Mouse (Mus musculus) hematopoietic multipotent progenitor cell, adult 10-12 weeks (in vitro differentiated cells): ENCODE measurements around the gene Gdf11. TPM values are rescaled to one million over a fixed set of nuclear protein-coding genes. Genes with fewer than 3 reads are reported as not detected.

ENCODE experiments used
- polyA plus RNA-seq: library from polyadenylated mRNA; stranded (reverse); fragments of >175 nt; gene quantifications from 2 replicates; pipeline ENCODE4 v1.2.3, GENCODE M21; 2012; ENCODE audit warnings: low replicate concordance

Gene Gdf11
- polyA plus RNA-seq, result 9.6 and 15.8 TPM in 2 replicates

DNA sequence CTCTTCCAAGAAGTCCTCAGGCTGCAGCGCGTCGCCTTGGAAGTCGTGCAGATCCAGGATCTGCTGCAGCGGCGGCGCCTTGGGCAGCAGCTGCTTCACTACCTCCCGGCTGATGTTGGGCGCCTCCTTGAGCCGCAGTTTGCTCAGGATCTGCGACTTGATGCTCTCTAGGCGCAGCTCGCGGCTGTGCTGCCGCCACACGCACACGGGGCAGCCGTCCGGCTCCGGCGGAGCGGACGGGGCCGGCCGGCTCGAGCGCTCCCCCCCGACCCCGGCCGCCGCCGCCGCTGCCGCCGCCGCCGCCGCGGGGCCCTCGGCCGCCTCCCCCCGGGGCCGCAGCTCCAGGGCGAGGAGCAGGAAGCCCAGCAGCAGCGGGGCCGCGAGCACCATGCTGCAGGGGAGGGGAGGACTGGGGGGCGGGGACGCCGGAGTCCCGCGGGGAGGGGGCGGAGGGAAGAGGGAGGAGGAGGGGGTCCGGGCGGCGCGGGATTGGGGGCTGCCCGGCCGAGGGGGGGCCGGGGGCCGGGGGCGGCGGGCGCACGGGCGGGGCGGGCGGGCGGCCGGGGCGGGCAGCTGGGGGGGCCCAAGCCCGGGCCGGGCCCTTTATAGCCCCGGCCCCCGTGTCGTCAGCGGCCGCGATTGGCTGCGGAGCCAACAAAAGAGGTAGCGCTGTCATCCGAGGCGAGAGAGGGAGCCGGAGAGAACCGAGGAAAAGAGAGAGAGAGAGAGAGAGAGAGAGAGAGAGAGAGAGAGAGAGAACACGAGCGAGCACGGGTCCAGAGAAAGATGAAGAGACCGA lies at the start of gene Gdf11:
Gdf11 (minus strand) TSS at position 423 of the 799 bp plus-strand sequence.

DNA sequence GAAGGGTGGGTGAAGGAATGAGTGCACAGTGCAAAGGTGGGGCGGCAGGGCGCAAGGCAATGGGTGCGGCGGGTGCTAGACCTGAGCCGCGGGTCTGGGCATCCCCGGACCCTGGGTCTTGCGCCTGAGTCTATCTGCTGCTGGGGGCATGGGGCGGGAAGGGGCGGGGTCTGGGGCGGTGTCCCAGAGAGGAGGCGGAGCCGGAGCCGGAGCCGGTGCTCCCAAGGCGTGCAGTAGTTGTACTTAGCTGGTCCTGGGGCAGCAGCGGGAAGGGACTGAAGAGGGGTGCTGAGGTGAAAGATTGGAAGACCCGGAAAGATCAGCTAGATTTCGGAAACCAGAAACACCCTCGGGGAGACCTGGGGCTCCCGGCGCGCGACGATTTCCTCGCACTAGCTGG lies 42.1 kb upstream of the Gdf11 start, which contains the start of gene Itga7:
Itga7 (plus strand) TSS at position 245 of the 400 bp plus-strand sequence.

DNA sequence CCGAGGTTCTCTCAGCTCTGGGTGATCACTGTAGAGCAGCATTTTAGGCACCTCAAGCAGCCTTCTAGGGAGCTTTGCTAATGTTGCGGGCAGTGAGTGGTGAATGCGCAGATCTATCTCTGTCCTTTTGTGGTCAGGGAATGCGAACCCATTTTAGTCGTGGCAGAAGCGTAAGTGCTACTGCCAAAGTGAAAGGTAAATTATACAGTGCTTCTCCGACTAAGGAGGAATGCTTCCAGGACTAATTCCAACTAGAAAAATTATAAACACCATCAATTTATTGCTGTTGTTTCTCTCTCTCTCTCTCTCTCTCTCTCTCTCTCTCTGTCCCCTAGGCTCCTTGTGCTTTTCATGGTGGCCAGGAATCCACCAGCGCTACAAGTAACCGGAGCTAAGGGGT lies 32.4 kb upstream of the Gdf11 start, which contains the start of gene Bloc1s1:
Bloc1s1 (minus strand) TSS at position 101 of the 400 bp plus-strand sequence.

DNA sequence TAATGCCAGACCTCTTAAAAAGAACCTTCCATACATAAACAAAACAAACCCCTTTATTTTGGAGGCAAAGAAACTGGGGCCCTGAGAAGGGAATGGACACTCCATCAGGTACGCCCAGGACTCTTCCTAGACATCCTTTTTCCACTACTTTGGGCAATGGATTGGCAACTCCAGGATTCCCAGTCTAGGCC lies 31.2 kb upstream of the Gdf11 start, which contains the start of gene Rdh5:
Rdh5 (minus strand) TSS at position 67 of the 191 bp plus-strand sequence.

DNA sequence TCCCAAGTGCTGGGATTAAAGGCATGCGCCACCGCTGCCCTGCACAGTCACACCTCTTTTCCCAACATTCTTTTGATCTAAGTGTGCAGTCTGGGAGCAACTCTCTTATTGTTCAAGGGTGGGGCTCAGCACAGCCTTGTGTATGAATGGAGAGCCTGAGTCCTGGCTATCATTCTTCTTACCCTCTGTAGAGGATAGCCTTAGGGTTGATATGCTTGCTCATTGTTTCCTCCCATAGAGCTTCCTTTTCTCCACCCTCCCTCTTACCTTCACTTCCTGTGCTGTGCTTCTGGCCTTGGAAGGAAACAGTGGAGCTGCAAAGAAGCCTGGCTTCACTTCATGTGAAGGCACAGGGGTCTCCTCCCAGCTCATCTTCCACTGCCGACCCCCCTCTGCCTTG lies 9.2 kb upstream of the Gdf11 start, which contains the start of gene Cd63:
Cd63 (plus strand) TSS at position 292 of the 400 bp plus-strand sequence.

Other genes starting within 250 kb of the Gdf11 start
- gene Ikzf4, start 245.7 kb downstream of the Gdf11 start, polyA plus RNA-seq, result 3.9 and 4.3 TPM in 2 replicates
- gene Suox, start 217.6 kb downstream of the Gdf11 start, polyA plus RNA-seq, result 1.3 and 4.4 TPM in 2 replicates
- 31.8 and 41.9 TPM in 2 replicates for gene Rab5b, start 195.5 kb downstream of the Gdf11 start, polyA plus RNA-seq
- gene Pmel, start 187.5 kb downstream of the Gdf11 start, polyA plus RNA-seq, result 0.13 TPM in 1 of 2 replicates, not detected in the other
- gene Cdk2, start 186.7 kb downstream of the Gdf11 start, polyA plus RNA-seq, result 14.0 and 16.9 TPM in 2 replicates
- gene Dgka, start 146.9 kb downstream of the Gdf11 start, polyA plus RNA-seq, result 43.6 and 56.3 TPM in 2 replicates
- gene Pym1, start 143.8 kb downstream of the Gdf11 start, polyA plus RNA-seq, result 183 and 229 TPM in 2 replicates
- gene Mmp19, start 100.8 kb downstream of the Gdf11 start, polyA plus RNA-seq, result 0.37 and 0.57 TPM in 2 replicates
- gene Dnajc14, start 87.7 kb downstream of the Gdf11 start, polyA plus RNA-seq, result 16.7 and 31.8 TPM in 2 replicates
- 4.1 TPM in 2 replicates for gene Tmem198b, start 87.3 kb downstream of the Gdf11 start, polyA plus RNA-seq
- 1.8 and 18.2 TPM in 2 replicates for gene Sarnp, start 74.4 kb downstream of the Gdf11 start, polyA plus RNA-seq
- 3.1 and 13.9 TPM in 2 replicates for gene Ormdl2, start 70.1 kb downstream of the Gdf11 start, polyA plus RNA-seq
- gene Cd63, start 9.3 kb upstream of the Gdf11 start, polyA plus RNA-seq, result 2.3 and 2.7 TPM in 2 replicates
- 11.4 and 14.3 TPM in 2 replicates for gene Rdh5, start 31.2 kb upstream of the Gdf11 start, polyA plus RNA-seq
- 58.6 and 185 TPM in 2 replicates for gene Bloc1s1, start 32.3 kb upstream of the Gdf11 start, polyA plus RNA-seq
- 2.5 and 5.2 TPM in 2 replicates for gene Itga7, start 42.1 kb upstream of the Gdf11 start, polyA plus RNA-seq
- not detected in 2 replicates for gene Mettl7b, start 69.3 kb upstream of the Gdf11 start, polyA plus RNA-seq
- not detected in 2 replicates for gene Olfr9, start 97.7 kb upstream of the Gdf11 start, polyA plus RNA-seq
- not detected in 2 replicates for gene Olfr763, start 119.1 kb upstream of the Gdf11 start, polyA plus RNA-seq
- gene Olfr764-ps1, start 148.2 kb upstream of the Gdf11 start, polyA plus RNA-seq, result not detected in 2 replicates
- not detected in 2 replicates for gene Olfr765, start 158.3 kb upstream of the Gdf11 start, polyA plus RNA-seq
- not detected in 2 replicates for gene Olfr766-ps1, start 177.3 kb upstream of the Gdf11 start, polyA plus RNA-seq
- not detected in 2 replicates for gene Olfr767, start 191.2 kb upstream of the Gdf11 start, polyA plus RNA-seq
- gene Olfr768, start 207.7 kb upstream of the Gdf11 start, polyA plus RNA-seq, result not detected in 2 replicates
- not detected in 2 replicates for gene Olfr769, start 226.1 kb upstream of the Gdf11 start, polyA plus RNA-seq
- gene Olfr770, start 247.3 kb upstream of the Gdf11 start, polyA plus RNA-seq, result not detected in 2 replicates